Mouse (Mus musculus) liver, adult 2 months (tissue): Measurements from ENCODE around the gene Creb3.

Experiments used
- CTCF ChIP-seq: fragments of 200-500 bp; IDR thresholded peaks from 2 replicates; pipeline ENCODE4 v1.5.1; 2011; ENCODE audit warnings: low read depth, low read length, control low read depth
- POLR2A ChIP-seq: fragments of 200-500 bp; IDR thresholded peaks from 2 replicates; pipeline ENCODE4 v1.6.1; 2011; ENCODE audit warnings: low read length, control low read depth; ENCODE audit not compliant: insufficient read depth; ENCODE audit errors: extremely low read depth

- no peak for TF ChIP-seq CTCF
- no peak for TF ChIP-seq POLR2A
These were observed 42.6 kb upstream of the Creb3 start for GRCm38 (mm10) chr4:43519551-43519950.
